Mouse (Mus musculus) heart, postnatal 0 days (tissue): ENCODE measurements at regions not wholly inside any gene's neighbourhood (a gene's known extent, or its start where the extent isn't known, plus 50 kb on each side); places are given as distances from the start of the nearest gene placed in this dataset.

Experiments used
- CTCF ChIP-seq: IDR thresholded peaks from 2 replicates; pipeline ENCODE4 v1.5.1; 2016; ENCODE audit warnings: antibody characterized with exemption, control low read depth, low read depth
- EP300 ChIP-seq: IDR thresholded peaks from 2 replicates; pipeline ENCODE4 v1.6.1; 2016; ENCODE audit warnings: antibody characterized with exemption, low read depth

- 0 out of 2 replicates have a peak, but pooled peaks have one; percentile 15 for TF ChIP-seq CTCF
- TF ChIP-seq EP300: no peak
Measured at GRCm38 (mm10) chr13:97587088-97587487, 173.3 kb downstream of the Gm10260 start.
